Mouse (Mus musculus) c-Kit-negative CD71-positive TER-119-positive erythroid progenitor cells, embryonic 14.5 days (primary cell): ENCODE measurements around the gene Dbn1.
A peak's percentile ranks its signal among the peaks of the same experiment; 100 is the strongest.

Experiments
- DNase-seq: peaks from one replicate; pipeline ENCODE4 v3.0.0-alpha.2; 2013; ENCODE audit warnings: low read depth, low spot score

Dbn1 gene

DNA sequence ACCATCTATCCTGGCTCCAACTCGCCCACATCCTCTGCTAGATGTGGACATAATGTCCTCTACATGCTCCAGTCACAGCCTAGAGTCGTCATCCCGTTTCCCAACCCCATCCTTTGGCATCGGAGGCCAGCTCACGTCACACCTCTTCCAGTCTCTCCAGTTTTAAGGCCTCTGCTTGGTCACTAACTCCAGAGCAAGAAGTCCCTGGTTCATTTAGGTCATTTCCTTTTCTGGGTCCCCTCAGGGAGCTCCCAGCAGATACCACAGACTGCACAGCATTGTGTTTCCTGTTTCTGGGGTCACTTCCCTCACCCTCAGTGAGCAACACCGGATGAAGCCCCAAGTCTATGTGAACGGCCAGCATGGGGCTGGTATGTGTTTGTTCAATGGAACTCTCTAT lies 8.9 kb downstream of the Dbn1 start:
- DNase-seq = no peak

DNA sequence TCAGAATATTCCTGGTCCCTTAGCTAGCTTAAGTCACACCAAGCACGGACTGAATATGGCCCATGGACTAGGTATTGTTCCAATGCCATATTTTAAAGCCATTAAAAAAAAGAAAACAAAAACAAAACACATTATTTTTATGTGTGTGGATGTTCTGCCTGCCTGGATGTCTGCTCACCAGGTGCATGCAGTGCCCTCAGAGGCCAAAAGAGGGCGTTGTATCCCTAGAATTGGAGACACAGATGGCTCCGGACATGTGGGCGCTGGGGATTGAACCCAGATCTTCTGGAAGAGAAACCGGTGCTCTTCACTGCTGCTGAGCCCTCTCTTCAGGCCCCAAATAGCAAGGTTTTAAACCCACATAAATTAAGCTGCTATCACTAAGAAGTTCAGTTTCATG lies 9.9 kb downstream of the Dbn1 start:
- DNase-seq = no peak

DNA sequence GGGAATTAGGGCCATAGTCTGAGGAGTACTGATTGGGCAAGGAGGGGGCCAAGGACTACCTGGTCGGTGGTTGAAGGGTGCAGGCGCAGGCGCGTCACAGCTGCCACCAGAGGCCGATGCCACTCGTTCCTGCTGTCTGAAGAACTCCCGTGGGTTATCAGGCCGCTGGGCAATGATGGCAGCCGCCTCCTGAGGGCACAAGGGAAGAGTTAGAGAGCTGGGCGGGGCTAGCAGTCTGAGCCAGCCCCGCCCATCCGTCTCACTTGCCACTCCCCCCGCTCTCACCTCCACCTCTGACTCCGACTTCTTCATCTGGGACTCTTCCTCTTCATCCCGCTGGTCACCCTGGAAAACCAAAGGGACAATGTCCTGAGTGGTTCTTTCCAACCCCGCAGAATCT lies 10.4 kb downstream of the Dbn1 start:
- DNase-seq = no peak

DNA sequence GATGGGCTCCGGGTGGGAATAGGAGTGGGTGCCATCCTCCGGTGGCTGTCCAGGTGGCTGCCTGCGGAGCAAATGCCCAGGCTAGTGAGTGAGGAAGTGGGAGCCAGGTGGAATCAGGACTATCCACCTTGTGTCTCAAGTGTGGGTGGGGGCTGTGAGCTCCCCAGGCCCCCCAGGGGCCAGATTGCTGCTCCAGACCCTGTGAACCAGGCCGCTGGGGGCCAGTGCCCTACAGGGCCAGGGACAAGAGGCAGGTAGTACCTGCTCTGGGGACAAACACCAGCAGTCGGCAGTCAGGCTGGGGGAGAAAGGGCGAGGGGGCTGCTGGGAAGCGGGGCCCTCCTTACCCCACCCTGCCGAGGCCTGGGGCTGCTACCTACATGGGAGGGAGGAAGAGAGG lies 11.7 kb downstream of the Dbn1 start:
- DNase-seq = no peak

DNA sequence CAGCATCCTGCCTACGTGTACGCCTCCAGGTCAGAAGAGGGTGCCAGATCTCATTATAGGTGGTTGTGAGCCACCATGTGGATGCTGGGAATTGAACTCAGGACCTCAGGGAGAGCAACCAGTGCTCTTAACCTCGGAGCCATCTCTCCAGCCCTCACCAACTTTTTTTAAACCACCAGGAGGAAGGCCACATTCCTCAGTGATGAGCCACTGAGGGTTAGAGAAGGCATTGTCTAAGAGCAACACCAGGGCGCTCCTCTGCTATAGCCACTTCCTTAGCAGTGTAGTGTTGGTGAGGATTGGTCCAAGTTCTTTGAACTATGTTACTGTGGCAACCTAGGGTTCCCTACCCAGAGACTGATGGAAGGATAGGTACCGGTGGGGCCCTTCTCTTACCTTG lies 12.2 kb downstream of the Dbn1 start:
- no peak for DNase-seq

DNA sequence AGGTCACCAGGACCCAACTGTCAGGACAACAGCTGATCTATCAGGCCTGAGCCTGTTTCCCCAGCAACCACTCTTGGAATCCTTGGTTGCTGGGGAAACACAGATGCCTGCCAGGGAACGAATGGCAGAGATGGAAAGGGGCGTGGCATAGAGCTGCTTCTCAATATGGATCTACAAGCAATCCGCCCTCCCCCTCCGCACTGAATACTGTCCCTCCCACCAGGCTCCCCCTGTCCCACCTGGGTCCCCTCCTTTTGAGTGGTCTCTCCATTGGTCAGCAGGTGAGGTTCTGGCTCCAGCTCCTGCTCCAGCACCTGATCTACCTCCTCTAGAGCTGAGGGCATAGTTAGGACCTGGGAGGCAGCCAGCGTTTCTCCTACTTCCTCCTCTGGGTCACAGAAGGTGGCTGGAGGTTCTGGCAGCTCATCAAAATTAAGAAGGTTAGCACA lies 13.3 kb downstream of the Dbn1 start:
- no peak for DNase-seq

DNA sequence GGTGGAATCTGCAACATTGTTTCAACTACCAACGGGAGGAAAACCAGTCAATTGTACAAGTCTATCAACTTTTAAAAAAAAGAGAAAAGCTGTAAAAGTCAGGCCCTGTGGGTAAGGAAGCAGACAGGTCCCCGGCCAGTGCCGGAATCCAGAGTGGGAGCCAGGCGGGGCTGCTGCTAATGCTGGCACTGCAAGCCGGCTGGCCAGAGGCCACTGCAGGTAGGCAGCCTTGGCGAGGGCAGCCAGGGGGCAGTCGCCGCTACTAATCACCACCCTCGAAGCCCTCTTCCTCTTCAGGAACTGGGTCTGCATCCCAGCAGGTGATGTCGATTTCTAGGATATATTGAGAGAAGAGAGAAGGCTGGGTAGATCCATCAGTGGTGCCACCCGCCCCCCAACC lies 13.9 kb downstream of the Dbn1 start:
- DNase-seq = no peak

DNA sequence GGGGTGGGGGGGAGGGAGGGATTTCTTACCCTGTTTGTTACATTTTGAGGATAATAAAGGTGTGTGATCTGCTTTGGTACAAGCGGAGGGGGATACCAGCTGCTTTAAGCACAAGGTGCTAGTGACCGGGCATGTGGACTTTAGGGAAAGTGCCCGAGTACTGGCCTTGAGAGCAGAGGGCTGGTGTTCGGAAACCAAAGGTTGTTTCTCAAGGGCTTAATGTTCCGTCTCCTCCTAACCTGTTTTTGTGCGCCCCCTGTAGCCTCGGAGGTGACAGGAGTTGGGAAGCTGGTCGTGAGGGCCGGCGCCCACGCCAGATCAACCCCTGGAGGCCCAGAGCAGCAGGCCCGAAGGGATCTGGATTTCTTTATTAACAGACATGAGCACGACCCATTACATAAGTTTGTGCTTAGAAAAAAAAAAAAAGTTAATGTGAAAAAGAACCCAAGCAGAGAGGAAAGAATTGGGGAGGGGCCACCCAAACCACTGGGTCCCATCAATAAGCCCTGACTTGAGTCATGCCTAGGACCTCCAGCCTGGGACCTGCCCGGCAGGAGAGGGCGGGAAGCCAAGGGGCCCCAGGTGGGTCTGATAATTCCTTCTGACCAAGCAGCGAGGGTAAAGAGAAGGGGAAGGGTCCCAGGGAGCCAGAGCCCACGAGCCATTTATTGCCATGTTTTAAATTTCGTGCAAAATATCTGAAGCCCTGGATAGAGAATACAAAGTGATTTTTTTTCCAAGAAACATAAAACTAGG lies 14.7 kb downstream of the Dbn1 start:
- no peak for DNase-seq

DNA sequence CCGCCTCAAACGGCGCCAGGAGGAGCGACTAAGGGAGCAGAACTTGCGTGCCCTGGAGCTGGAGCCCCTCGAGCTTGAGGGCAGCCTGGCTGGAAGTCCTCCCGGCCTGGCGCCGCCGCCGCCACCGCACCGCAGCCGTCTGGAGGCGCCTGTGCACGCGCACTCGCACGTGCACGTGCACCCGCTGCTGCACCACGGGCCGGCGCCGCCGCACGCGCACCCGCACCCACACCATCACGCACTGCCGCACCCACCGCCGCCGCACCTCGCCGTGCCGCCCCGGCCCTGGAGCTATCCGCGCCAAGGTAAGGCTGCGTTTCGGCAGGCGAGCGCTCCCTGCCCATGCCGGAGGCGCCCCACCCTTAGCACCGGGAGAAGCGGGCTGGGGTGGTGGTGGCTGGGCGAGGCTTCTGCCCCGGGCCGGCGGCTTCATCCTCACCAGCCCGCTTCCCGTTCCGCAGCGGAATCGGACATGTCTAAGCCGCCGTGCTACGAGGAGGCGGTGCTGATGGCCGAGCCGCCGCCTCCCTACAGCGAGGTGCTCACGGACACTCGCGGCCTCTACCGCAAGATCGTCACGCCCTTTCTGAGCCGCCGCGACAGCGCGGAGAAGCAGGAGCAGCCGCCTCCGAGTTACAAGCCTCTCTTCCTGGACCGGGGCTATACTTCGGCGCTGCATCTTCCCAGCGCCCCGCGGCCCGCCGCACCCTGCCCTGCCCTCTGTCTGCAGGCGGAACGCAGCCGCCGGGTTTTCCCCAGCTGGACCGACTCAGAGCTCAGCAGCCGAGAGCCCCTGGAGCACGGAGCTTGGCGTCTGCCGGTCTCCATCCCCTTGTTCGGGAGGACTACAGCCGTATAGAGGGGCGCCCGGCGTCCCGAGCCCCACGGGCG lies 15.5 kb downstream of the Dbn1 start:
- no peak for DNase-seq

DNA sequence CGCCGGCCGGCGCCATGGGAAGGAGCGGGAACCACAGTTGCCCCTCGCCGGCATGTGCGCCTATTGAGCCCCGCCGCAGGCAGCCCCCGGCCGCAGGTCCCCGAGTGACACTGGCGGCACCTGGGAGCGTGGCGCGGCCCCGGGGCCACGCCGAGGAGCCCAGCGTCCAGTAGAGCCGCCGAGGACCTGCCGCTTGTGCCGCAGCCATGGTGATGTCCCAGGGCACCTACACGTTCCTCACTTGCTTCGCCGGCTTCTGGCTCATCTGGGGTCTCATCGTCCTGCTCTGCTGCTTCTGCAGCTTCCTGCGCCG lies 16.1 kb downstream of the Dbn1 start:
- no peak for DNase-seq

DNA sequence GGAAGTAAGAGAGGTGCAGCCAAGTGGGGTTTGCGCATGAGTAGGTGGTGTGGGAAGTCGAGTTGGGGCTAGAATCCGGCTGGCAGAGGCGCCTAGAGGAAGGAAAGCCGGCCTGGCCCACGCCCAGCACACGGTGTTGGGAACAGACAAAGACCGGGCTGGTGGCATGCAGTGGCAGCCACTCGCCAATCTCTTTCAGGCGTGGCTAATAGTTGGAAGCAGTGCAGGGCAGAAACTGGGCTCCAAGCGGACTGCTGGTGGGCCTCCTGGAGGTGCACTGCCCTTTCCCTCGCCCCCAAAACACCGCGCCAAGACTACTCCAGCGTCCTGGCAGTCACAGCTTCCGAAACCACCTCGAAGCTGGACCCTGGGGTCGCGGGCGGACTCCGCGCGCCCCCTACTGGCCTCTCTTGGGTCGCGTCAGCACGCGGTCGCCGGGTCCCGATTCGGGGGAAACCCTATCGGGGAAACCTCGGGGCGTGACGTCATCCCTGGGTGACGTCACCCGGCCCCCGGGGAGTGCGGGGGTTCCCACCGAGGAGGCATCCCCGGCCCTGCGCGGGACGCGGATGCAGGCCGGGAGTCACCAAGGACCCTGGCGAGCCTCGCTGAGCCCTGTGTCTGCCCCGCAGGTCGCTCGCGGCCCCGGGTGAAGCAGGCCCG lies 16.6 kb downstream of the Dbn1 start:
- DNase-seq = peak; percentile 35

DNA sequence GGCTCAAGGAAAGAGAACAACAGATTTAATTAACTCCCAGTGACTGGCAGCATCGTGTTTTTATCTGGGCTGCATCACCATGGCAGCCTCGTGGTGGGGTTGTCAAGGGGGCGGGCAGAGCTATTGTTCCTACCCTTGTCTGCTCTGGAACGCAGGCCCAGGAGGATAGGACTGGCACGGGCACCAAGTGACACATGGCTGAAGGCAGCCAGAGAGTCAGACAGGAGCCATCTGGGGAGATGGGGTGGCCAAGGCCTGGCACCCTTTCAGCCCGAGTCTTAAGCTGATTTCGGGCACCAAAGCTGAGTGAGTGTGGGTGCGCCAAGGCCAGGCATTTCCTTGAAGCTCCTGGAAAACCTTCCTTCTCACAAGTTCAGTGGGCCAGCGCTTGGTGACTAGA lies 17.5 kb downstream of the Dbn1 start:
- DNase-seq = no peak

DNA sequence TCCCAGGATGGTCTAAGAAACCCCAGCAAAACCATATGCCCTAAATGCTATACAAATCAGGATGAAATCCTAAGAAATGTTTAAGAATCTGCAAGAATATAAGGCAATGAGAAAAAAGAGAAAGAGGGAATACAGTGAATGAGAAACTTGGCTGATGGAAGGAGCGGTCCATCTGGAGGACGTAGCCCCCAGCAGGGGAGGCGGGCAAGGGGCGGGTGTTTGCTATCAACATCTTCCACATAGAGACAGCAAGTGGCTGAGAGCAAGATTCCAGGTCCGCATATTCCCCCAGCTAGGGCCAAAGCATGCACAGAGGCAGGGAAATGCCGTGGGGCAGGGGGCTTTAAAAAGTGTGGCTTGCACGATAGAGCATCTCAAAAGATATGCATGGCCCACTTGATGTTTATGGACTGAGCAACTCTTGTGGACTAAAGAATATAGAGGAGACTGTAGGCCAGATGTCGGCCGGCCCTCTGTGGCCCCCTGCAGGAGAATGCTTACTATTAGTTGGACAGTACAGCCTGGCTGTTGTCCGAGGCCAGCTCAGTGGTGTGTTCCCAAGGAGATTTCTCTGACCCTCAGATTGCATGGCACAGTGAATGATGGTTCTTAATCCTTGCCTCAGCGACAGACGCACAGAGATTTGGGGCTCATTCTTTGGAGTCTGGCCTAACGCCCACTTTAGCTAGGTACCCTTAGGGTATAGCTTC lies 18.9 kb downstream of the Dbn1 start:
- DNase-seq = no peak

DNA sequence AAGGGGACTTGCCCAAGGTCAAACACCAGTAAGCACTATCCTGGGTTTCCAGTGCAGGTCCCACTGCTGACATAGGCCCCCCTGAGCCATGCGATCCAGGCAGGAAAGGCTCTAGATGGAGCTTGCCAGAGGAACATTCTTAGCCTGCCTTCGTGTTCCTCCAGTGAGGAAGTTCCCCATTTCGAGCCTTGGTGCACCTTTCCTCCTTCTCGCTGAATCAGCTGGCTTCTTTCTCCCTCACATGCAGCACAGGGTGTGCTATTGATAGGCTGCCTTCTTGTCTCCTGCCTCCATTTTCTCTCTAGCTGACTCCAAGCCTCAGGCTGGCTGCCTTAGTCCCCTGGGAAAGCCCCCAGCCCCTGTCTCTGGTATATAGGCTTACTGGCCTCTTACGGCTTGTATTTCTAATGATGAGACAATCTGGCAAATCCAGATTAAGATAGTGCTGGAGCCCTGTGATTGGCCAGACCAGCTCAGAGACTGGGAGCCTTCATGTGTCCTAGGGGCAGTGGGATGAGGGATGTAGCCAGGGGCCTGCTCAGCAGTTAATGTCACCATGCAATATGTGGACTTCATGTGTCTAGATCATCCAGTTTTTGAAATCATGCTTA lies 22.0 kb downstream of the Dbn1 start:
- no peak for DNase-seq

DNA sequence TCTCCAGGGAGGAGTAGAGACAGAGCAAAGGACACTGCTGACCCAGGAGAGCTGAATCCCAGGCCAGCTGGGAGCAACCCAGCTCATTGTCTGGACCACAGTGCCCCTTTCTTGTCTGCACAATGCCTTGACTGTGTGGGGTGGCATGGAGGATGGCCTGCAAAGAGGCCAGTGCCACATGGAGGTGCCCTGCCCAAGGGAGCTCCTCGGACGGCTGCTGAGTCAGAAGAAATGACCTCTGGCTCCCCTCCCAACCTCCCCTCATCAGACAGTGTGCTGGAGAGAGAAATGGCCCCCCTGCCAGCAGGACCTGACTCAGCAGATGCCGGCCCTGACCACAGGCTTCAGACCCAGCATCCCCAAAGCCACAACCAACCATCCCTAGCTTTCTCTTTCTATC lies 22.7 kb downstream of the Dbn1 start:
- no peak for DNase-seq

DNA sequence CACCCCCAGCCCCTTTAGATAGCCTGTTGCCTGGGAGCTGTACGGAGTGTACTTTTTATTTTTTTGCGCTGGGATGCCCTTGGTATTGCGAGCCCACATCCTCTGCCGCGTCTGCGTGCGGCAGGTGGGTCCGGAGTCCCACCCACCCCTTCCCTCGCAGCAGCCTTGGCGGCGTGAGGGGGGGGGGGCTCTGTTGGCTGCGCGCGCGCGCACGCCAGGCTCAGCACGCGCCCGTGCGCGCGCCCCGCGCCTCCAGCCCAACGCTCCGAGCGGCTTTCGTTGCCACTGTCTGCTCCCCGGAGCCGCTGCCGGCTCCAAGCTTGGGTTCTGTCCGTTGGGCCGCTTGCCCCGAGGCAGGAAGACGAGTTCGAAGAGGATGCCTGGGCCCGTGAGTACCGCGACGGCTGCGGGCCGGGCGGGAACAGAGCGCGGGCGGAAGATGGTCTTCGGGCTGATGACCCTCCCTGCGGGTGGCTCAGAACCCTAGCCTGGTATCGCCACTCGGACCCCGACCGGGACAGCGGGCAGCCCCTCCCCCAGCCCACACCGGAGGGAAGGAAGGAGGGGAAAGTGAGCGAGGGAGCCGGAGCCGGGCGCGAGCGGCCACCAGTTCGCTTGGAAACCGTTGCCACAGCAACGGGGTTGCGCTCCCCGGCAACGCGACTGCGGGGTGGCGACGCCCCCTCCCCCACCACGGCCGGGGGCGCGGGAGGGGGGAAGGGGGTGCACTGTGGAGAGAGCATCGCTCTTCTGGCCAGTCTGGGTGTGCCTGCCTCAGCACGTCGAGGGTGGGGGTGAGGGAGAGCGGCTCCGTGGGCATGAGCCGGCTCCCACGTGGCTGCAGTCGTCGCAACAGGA lies 23.7 kb downstream of the Dbn1 start, which contains the start of gene Prr7:
Gene Prr7, plus strand, starts transcription at position 241 of the 858 bp plus-strand sequence.
- DNase-seq = no peak

DNA sequence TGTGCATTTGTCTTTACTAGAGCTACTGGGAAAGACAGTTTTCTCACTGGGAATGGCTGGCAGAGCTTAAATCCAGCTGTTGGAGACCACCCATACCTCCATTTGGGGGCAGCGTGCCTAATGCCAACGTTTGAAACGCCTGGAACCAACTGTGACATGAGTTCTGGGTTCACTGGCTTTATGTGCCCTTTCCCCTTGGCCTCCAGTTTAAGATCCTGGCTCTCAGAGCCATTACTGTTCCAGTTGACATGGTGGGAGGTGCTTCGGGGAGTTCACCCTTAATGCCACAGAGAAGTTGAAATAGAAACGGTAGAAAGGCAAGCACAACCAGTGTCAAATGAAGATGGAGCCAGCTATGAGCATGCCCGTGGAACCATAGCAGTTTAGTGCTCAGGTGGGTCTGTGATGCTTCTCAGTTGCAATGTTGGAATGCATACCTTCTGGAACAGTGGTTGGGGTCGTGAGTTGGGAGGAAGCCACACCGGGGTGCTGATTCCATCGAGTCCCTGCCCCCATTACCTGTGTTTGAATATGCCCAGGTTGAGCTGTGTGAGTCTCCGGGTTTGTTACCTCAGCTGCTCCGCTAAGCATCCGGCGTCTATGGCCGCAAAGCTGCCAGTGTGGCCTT lies 24.4 kb downstream of the Dbn1 start:
- no peak for DNase-seq

DNA sequence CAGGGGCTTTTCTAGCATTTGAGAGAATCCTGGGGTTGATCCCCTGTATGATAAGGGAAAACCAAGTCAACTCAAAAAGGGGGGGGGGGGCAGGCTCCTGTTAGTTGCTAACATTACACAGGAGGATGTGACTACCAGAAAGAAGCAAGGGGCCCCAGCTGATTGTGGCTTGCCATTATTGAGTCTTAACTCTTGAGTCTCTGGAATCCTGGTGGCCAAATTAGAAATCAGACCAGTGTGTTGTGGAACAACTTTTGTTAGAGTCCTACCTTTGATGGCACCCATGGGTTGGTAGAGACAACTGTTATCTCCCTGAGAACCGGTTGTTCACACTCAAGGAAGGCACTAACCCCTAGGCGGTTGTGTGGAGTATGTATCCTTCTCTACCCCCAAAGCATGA lies 24.9 kb downstream of the Dbn1 start:
- DNase-seq = no peak

DNA sequence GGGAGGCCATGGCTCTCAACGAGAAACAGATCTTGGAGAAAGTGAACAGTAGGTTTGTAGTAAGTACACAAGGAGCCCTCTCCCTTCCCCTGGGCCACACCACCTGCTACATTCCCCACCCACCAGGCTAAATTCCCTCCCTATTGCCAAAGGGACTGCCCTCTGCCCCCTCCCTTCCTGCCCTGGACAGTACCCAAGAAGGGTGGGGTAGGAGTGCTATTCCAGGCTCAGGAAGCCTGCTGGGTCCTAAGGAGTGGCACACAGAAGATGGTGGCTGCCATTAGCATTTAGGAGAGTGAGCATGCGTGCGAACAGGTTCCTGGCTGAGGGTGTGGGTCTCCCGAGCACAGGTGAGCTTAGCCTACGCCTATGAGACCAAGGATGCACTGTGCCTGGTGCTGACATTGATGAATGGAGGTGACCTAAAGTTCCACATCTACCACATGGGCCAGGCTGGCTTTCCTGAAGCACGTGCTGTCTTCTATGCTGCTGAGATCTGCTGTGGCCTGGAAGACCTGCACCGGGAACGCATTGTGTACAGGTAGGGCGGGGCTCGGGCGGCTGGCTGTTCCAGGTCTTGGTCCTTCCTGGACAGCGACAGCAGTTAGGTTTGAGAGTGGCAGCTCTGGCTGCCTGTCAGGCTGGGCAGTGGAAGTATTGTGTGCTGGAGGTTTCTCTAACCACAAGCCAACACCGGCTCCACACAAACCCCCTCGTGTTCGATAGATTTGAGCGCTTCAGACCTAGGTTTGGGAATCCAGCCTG lies 35.9 kb downstream of the Dbn1 start:
- DNase-seq = no peak
